Mouse (Mus musculus) liver, adult 2 months (tissue): Measurements from ENCODE around the gene Zfp51.
A peak's percentile ranks its signal among the peaks of the same experiment; 100 is the strongest.

Source experiments
- CTCF ChIP-seq: fragments of 200-500 bp; IDR thresholded peaks from 2 replicates; pipeline ENCODE4 v1.5.1; 2011; ENCODE audit warnings: low read depth, low read length, control low read depth
- POLR2A ChIP-seq: fragments of 200-500 bp; IDR thresholded peaks from 2 replicates; pipeline ENCODE4 v1.6.1; 2011; ENCODE audit warnings: low read length, control low read depth; ENCODE audit not compliant: insufficient read depth; ENCODE audit errors: extremely low read depth

GRCm38 (mm10) chr17:21450138-21450704, at the start of gene Zfp51:
- TF ChIP-seq CTCF (no peak), POLR2A (0 out of 2 replicates have a peak, but pooled peaks have one; percentile 29)
